Mouse (Mus musculus) megakaryocyte, embryonic 14.5 days (primary cell): ENCODE results near the gene Armc8. TPM values are rescaled to one million over a fixed set of nuclear protein-coding genes. Genes with fewer than 3 reads are reported as not detected.

Source experiments
- H3K27me3 ChIP-seq: replicated peaks from 2 replicates; pipeline ENCODE3; 2012; ENCODE audit warnings: inconsistent platforms
- H3K36me3 ChIP-seq: replicated peaks from 2 replicates; pipeline ENCODE3; 2012; ENCODE audit warnings: low read length, inconsistent platforms, mixed read lengths
- H3K4me1 ChIP-seq: 2 replicates; pipeline ENCODE4 v1.6.1; 2012; ENCODE audit warnings: inconsistent platforms
- H3K4me3 ChIP-seq: replicated peaks from 2 replicates; pipeline ENCODE3; 2012; ENCODE audit warnings: moderate library complexity, mild to moderate bottlenecking, inconsistent platforms
- H3K9me3 ChIP-seq: 2 replicates; pipeline ENCODE4 v1.6.1; 2012; ENCODE audit warnings: inconsistent platforms
- FLI1 ChIP-seq: IDR thresholded peaks from 2 replicates; pipeline ENCODE4 v1.6.1; 2012; ENCODE audit warnings: low read length, inconsistent platforms, mixed read lengths
- GATA1 ChIP-seq: IDR thresholded peaks from 3 replicates; pipeline ENCODE4 v1.6.1; 2012; ENCODE audit warnings: mixed read lengths, low read length, inconsistent platforms, borderline replicate concordance
- polyA plus RNA-seq: library from polyadenylated mRNA; stranded (reverse); fragments of >175 nt; gene quantifications from 2 replicates; pipeline ENCODE4 v1.2.3, GENCODE M21; 2012; ENCODE audit warnings: low replicate concordance; ENCODE audit not compliant: insufficient read depth

The Armc8 gene
- polyA plus RNA-seq, 1 experiment, result 1.1 TPM

- TF ChIP-seq GATA1, result no peak
- Histone ChIP-seq H3K27me3 (peaks cover 84% of the 10 kb centered on the region), H3K9me3 (no peaks in the 10 kb centered on the region), H3K36me3 (no peaks in the 10 kb centered on the region), H3K4me1 (peaks cover 26% of the 10 kb centered on the region), H3K4me3 (peak within 1 kb of the TSS; percentile 91)
Measured at GRCm38 (mm10) chr9:99437031-99437764, 131.5 kb downstream of the Armc8 start, which contains the start of gene Mras. TSS of gene Mras (minus strand) at chr9:99437381.

GRCm38 (mm10) chr9:99436182-99437030, 132.3 kb downstream of the Armc8 start:
- TF ChIP-seq GATA1, result no peak
- no peak for TF ChIP-seq FLI1

GRCm38 (mm10) chr9:99435619-99436181, 133.0 kb downstream of the Armc8 start:
- peaks cover 19% of the 10 kb centered on the region for H3K4me1 ChIP-seq
- H3K9me3 ChIP-seq, result no peaks in the 10 kb centered on the region
- peak overlapping the region; percentile 91 for H3K4me3 ChIP-seq
- H3K27me3 ChIP-seq, result peaks cover 89% of the 10 kb centered on the region
- no peak for TF ChIP-seq GATA1
- TF ChIP-seq FLI1, result no peak
- H3K36me3 ChIP-seq, result no peaks in the 10 kb centered on the region

More at GRCm38 (mm10) chr9:99436182-99437030, 132.3 kb downstream of the Armc8 start:
- Histone ChIP-seq H3K4me1 (peaks cover 19% of the 10 kb centered on the region), H3K4me3 (peak overlapping the region; percentile 91), H3K9me3 (no peaks in the 10 kb centered on the region), H3K27me3 (peaks cover 84% of the 10 kb centered on the region), H3K36me3 (no peaks in the 10 kb centered on the region)

GRCm38 (mm10) chr9:99434892-99435618, 133.6 kb downstream of the Armc8 start:
- no peak overlapping the region for H3K4me3 ChIP-seq
- peaks cover 19% of the 10 kb centered on the region for H3K4me1 ChIP-seq
- H3K36me3 ChIP-seq, result no peaks in the 10 kb centered on the region
- H3K9me3 ChIP-seq, result no peaks in the 10 kb centered on the region
- H3K27me3 ChIP-seq, result peaks cover 86% of the 10 kb centered on the region
- TF ChIP-seq GATA1, result no peak
- TF ChIP-seq FLI1, result no peak

GRCm38 (mm10) chr9:99432478-99432877, 136.2 kb downstream of the Armc8 start:
- no peaks in the 10 kb centered on the region for H3K9me3 ChIP-seq
- H3K27me3 ChIP-seq, result peaks cover 77% of the 10 kb centered on the region
- H3K4me1 ChIP-seq, result peaks cover 19% of the 10 kb centered on the region
- H3K36me3 ChIP-seq, result no peaks in the 10 kb centered on the region
- no peak overlapping the region for H3K4me3 ChIP-seq
- TF ChIP-seq FLI1 (no peak), GATA1 (no peak)

- H3K36me3 ChIP-seq, result no peaks in the 10 kb centered on the region
- TF ChIP-seq FLI1 (no peak), GATA1 (no peak)
- no peaks in the 10 kb centered on the region for H3K9me3 ChIP-seq
- no peak overlapping the region for H3K4me3 ChIP-seq
- H3K27me3 ChIP-seq, result peaks cover 74% of the 10 kb centered on the region
- peaks cover 18% of the 10 kb centered on the region for H3K4me1 ChIP-seq
Measured at GRCm38 (mm10) chr9:99431963-99432362, 136.7 kb downstream of the Armc8 start.

- Histone ChIP-seq H3K4me1 (peaks cover 11% of the 10 kb centered on the region), H3K36me3 (no peaks in the 10 kb centered on the region), H3K9me3 (no peaks in the 10 kb centered on the region), H3K27me3 (peaks cover 70% of the 10 kb centered on the region), H3K4me3 (no peak overlapping the region)
- TF ChIP-seq FLI1 (no peak), GATA1 (no peak)
Measured at GRCm38 (mm10) chr9:99431346-99431745, 137.4 kb downstream of the Armc8 start.

GRCm38 (mm10) chr9:99430806-99431205, 137.9 kb downstream of the Armc8 start:
- peaks cover 67% of the 10 kb centered on the region for H3K27me3 ChIP-seq
- no peaks in the 10 kb centered on the region for H3K36me3 ChIP-seq
- no peaks in the 10 kb centered on the region for H3K9me3 ChIP-seq
- no peak overlapping the region for H3K4me3 ChIP-seq
- H3K4me1 ChIP-seq, result peaks cover 6% of the 10 kb centered on the region
- TF ChIP-seq FLI1 (no peak), GATA1 (no peak)

GRCm38 (mm10) chr9:99429845-99430244, 138.9 kb downstream of the Armc8 start:
- peaks cover 4% of the 10 kb centered on the region for H3K4me1 ChIP-seq
- TF ChIP-seq GATA1 (no peak), FLI1 (no peak)
- H3K27me3 ChIP-seq, result peaks cover 64% of the 10 kb centered on the region
- no peak overlapping the region for H3K4me3 ChIP-seq
- no peaks in the 10 kb centered on the region for H3K9me3 ChIP-seq
- H3K36me3 ChIP-seq, result no peaks in the 10 kb centered on the region
